Mouse (Mus musculus): Measurements from ENCODE around the gene Pik3c2g.
"Not testable (repeated sequence)": the region's sequence is repeated elsewhere in the genome, so short reads cannot be mapped to it uniquely, and the experiment has no call there.

Pik3c2g gene

GRCm38 (mm10) chr6:139908997-139909669, 322.1 kb downstream of the Pik3c2g start:
- no peak for DNase-seq (ENCODE audit: low read depth, low spot score)

GRCm38 (mm10) chr6:139928766-139929165, 341.7 kb downstream of the Pik3c2g start:
- no peak for DNase-seq (ENCODE audit: low read depth, low spot score)

GRCm38 (mm10) chr6:139934861-139935260, 347.8 kb downstream of the Pik3c2g start:
- DNase-seq (ENCODE audit: low read depth, low spot score), result no peak

- not testable (repeated sequence) for DNase-seq (ENCODE audit: low read depth, low spot score)
Measured at GRCm38 (mm10) chr6:139937581-139937980, 350.6 kb downstream of the Pik3c2g start.

GRCm38 (mm10) chr6:139947106-139947879, 360.3 kb downstream of the Pik3c2g start:
- no peak for DNase-seq (ENCODE audit: low read depth, low spot score)

GRCm38 (mm10) chr6:139953596-139953995, 366.6 kb downstream of the Pik3c2g start:
- no peak for DNase-seq (ENCODE audit: low read depth, low spot score)

GRCm38 (mm10) chr6:139957531-139958241, 370.7 kb downstream of the Pik3c2g start:
- no peak for DNase-seq (ENCODE audit: low read depth, low spot score)

GRCm38 (mm10) chr6:139963775-139964174, 376.8 kb downstream of the Pik3c2g start:
- no peak for DNase-seq (ENCODE audit: low read depth, low spot score)

GRCm38 (mm10) chr6:139964895-139965294, 377.9 kb downstream of the Pik3c2g start:
- no peak for DNase-seq (ENCODE audit: low read depth, low spot score)

GRCm38 (mm10) chr6:139966684-139967083, 379.7 kb downstream of the Pik3c2g start:
- DNase-seq (ENCODE audit: low read depth, low spot score), result no peak

- DNase-seq (ENCODE audit: low read depth, low spot score), result no peak
Measured at GRCm38 (mm10) chr6:139971608-139972298, 384.7 kb downstream of the Pik3c2g start.

- no peak for DNase-seq (ENCODE audit: low read depth, low spot score)
Measured at GRCm38 (mm10) chr6:139974668-139975067, 387.6 kb downstream of the Pik3c2g start.

GRCm38 (mm10) chr6:139978114-139978513, 391.1 kb downstream of the Pik3c2g start:
- no peak for DNase-seq (ENCODE audit: low read depth, low spot score)

GRCm38 (mm10) chr6:139981061-139981460, 394.0 kb downstream of the Pik3c2g start:
- DNase-seq (ENCODE audit: low read depth, low spot score), result no peak

- DNase-seq (ENCODE audit: low read depth, low spot score), result no peak
Measured at GRCm38 (mm10) chr6:139984069-139984468, 397.0 kb downstream of the Pik3c2g start.

GRCm38 (mm10) chr6:139986564-139986963, 399.5 kb downstream of the Pik3c2g start:
- no peak for DNase-seq (ENCODE audit: low read depth, low spot score)

GRCm38 (mm10) chr6:139989075-139989474, 402.1 kb downstream of the Pik3c2g start:
- DNase-seq (ENCODE audit: low read depth, low spot score), result no peak

- DNase-seq (ENCODE audit: low read depth, low spot score), result no peak
Measured at GRCm38 (mm10) chr6:139989597-139989996, 402.6 kb downstream of the Pik3c2g start.

GRCm38 (mm10) chr6:140005181-140005580, 418.2 kb downstream of the Pik3c2g start:
- DNase-seq (ENCODE audit: low read depth, low spot score), result no peak
